Mouse (Mus musculus) myocyte (in vitro differentiated cells): Measurements from ENCODE around the gene Nr2c1.

Source experiments
- POLR2A ChIP-seq: IDR thresholded peaks from one replicate; pipeline ENCODE4 v1.6.1; 2011; ENCODE audit warnings: low read depth, mild to moderate bottlenecking, control low read depth, moderate library complexity; ENCODE audit not compliant: insufficient read length
- SRF ChIP-seq: IDR thresholded peaks from one replicate; pipeline ENCODE4 v1.6.1; 2011; ENCODE audit warnings: low read depth; ENCODE audit not compliant: control insufficient read depth, insufficient read length
- TCF12 ChIP-seq: IDR thresholded peaks from one replicate; pipeline ENCODE4 v1.6.1; 2011; ENCODE audit warnings: mild to moderate bottlenecking, control low read depth; ENCODE audit not compliant: poor library complexity, insufficient read depth, severe bottlenecking

GRCm38 (mm10) chr10:94167051-94167750 lies 19.4 kb downstream of the Nr2c1 start:
- TF ChIP-seq POLR2A = no peak
- TF ChIP-seq SRF = no peak
- no peak for TF ChIP-seq TCF12
